Comparison of ENCODE assay signal across 26 mouse cellular contexts in genomic region chr2:27548664-27549369, GRCm38 (mm10). TPM values are rescaled to one million over a fixed set of nuclear protein-coding genes. Genes with fewer than 3 reads are reported as not detected.
DNase-seq lines count a peak whose midpoint lies in the region; ATAC-seq lines count a peak whose summit lies in the region.
"Had no signal": no experiment of that assay in that cellular context is flagged by ENCODE, and none has a peak within 500 bp of the region (broad histone marks: within the 10 kb centered on the region; RNA-seq: fewer than 3 reads in every experiment).

No protein-coding gene starts in this region.

- H3K4me3 ChIP-seq in liver, embryonic 15.5 days (replicated peaks) = no peak overlapping the region
- H3K4me3 ChIP-seq: hindbrain, embryonic 13.5 days; megakaryocyte, embryonic 14.5 days; stomach, embryonic 15.5 days had no signal

- ATAC-seq in liver, embryonic 15.5 days (ENCODE audit: insufficient read depth) = peak; percentile 37; the same call in 1 of the 2 replicates
- ATAC-seq in inflammation-experienced regulatory T-cells, adult 6 months = no peak
- ATAC-seq: forebrain, embryonic 14.5 days; lung, postnatal 0 days had no signal

- no peak overlapping the region for H3K4me2 ChIP-seq in liver, embryonic 15.5 days
- H3K4me2 ChIP-seq: heart, embryonic 11.5 days; hindbrain, embryonic 13.5 days; liver, embryonic 11.5 days; stomach, embryonic 15.5 days had no signal

- 64% methylated on average over 1 of the region's 1 CpGs for WGBS in liver, embryonic 15.5 days (ENCODE audit: insufficient replicate concordance)

- no peaks in the 10 kb centered on the region for H3K27me3 ChIP-seq in liver, embryonic 15.5 days
- H3K27me3 ChIP-seq: hindbrain, embryonic 13.5 days; megakaryocyte, embryonic 14.5 days; stomach, embryonic 15.5 days had no signal

- DNase-seq in kidney, adult 18-20 months = peak; percentile 51
- DNase-seq in kidney, postnatal 10 days = no peak
- no peak for DNase-seq in liver
- DNase-seq in kidney, postnatal 25 days = peak; percentile 63 to 81
- no peak for DNase-seq in frontal cortex, postnatal 36 days (ENCODE audit: low spot score in 2 of 2)
- DNase-seq: adrenal gland, postnatal 10 days; cerebellum, adult 9-10 months; cerebellum, postnatal 36 days; gastrocnemius, postnatal 25 days; heart, adult 18-20 months; heart, postnatal 4 days; lung, adult 18-20 months; lung, postnatal 4 days; midbrain, embryonic 14.5 days; thymus, adult 18-20 months; thymus, postnatal 25 days had no signal

- no peaks in the 10 kb centered on the region for H3K4me1 ChIP-seq in liver, embryonic 15.5 days (replicated peaks)

- no peak overlapping the region for H3K27ac ChIP-seq in liver, embryonic 15.5 days (replicated peaks)
- H3K27ac ChIP-seq: hindbrain, embryonic 13.5 days; stomach, embryonic 15.5 days had no signal

- H3K9ac ChIP-seq in liver, embryonic 15.5 days = no peak overlapping the region
- H3K9ac ChIP-seq: hindbrain, embryonic 13.5 days; stomach, embryonic 15.5 days had no signal

- 0 out of 2 replicates have a peak, but pooled peaks cover 4% of the 10 kb centered on the region for H3K36me3 ChIP-seq in liver, embryonic 15.5 days (replicated peaks)
- H3K36me3 ChIP-seq: stomach, embryonic 15.5 days had no signal

- H3K9me3 ChIP-seq in liver, embryonic 15.5 days (replicated peaks) = no peaks in the 10 kb centered on the region
- H3K9me3 ChIP-seq: G1E; hindbrain, embryonic 13.5 days; stomach, embryonic 15.5 days had no signal

RNA-seq across cellular contexts. Expression of gene Wdr5, which starts 33.9 kb away (rescaled TPM):
- polyA plus RNA-seq in liver, embryonic 15.5 days (2015; fragmentation: Nextera tagmentation; extraction: Ambion mirVana) = 26.2 and 27.5 TPM in 2 replicates
- polyA plus RNA-seq in inflammation-experienced regulatory T-cells, adult 6 months (2017; shearing (Covaris generic)) = 10 to 100 TPM; 15.3 to 16.2 (median 15.6) TPM

RNA-seq across cellular contexts. Expression of gene Brd3, which starts 41.4 kb away (rescaled TPM):
- 22.5 and 22.9 TPM in 2 replicates for polyA plus RNA-seq in liver, embryonic 15.5 days (2015; fragmentation: Nextera tagmentation; extraction: Ambion mirVana)
- polyA plus RNA-seq in inflammation-experienced regulatory T-cells, adult 6 months (2017; shearing (Covaris generic)) = 10 to 100 TPM; 28.7 to 35.5 (median 34.6) TPM

Comparison
In these comparisons a context has a peak if more than half of its experiments do, and no peak if none do; other contexts are left out.
1. DNase-seq: peak in kidney, adult 18-20 months (single experiment) and kidney, postnatal 25 days (2 of 2); none in kidney, postnatal 10 days (single experiment), liver (single experiment) and frontal cortex, postnatal 36 days (0 of 2).